Mouse (Mus musculus) CD4-positive, CD25-positive, alpha-beta regulatory T cell, adult 4 months (primary cell): ENCODE data around the gene Csdc2. TPM values are rescaled to one million over a fixed set of nuclear protein-coding genes. Genes with fewer than 3 reads are reported as not detected.
A peak's percentile ranks its signal among the peaks of the same experiment; 100 is the strongest.

Source experiments
- ATAC-seq: one replicate; pipeline ENCODE4 v1.8.0; 2017
- polyA plus RNA-seq, 2 experiments: library from polyadenylated mRNA; unstranded; fragments of 100-300 nt; shearing (Covaris generic); gene quantifications; one replicate each; pipeline ENCODE4 v1.2.1; 2017

Gene Csdc2
- polyA plus RNA-seq, 2 experiments from 2014 or later = not detected

DNA sequence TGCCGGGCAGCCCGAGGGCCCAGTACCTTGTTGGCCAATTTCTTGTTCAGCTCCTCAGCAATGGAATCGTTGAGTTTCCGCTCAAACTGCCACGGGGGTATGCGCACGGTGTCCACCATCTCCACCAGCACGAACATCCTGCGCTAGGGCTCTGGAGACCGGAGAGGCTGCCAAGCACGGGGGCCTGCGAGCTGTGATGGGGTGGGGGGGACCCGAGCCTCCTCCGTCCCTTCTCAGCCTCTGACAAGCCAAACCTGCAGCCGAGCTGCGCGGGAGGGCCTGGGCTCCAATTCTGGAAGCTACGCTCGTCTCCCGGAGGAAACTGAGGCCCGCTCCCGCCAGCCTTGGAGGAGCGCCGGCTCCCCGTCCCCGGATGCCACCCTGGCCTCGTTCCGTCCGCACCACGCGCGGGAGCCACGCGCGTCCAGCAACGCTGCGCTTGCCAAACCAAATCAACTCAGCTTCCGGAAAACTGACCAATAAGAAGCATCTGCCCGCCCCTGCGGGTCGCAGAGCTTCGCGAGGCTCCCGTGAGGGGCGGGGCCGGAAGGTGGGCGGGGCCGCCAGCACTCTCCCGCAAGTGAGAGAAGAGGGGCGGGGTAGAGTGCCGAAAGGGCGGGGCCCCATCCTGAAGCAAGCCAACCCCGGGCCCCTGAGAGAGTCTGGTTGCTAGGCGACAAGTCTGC lies 10.7 kb upstream of the Csdc2 start, which contains the start of gene Polr3h:
TSS of gene Polr3h (minus strand) at position 481 of the 686 bp plus-strand sequence.
- peak; percentile 90 for ATAC-seq

GRCm38 (mm10) chr15:81926446-81926822 lies 10.1 kb upstream of the Csdc2 start:
- ATAC-seq = no peak

DNA sequence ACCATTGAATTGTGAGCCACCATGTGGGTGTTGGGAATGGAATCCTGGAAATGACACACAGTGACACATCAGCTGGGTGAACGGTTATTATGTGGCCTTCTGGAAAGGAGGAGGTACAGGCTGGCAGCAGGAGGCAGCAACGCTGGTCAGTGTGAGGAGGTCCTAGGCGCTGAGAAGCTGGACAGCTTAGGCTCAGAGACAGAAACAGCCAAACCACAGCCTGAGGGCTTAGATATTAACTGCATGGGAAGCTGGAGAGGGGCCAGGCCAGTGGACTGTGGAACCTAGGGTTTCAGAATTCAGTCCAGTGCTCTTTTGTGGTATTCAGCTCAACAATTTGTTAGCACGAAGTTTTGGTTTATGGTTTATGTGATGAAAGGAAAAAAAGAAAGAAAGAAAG lies 8.8 kb upstream of the Csdc2 start:
- ATAC-seq = no peak

GRCm38 (mm10) chr15:81928277-81928676 lies 8.3 kb upstream of the Csdc2 start:
- no peak for ATAC-seq

DNA sequence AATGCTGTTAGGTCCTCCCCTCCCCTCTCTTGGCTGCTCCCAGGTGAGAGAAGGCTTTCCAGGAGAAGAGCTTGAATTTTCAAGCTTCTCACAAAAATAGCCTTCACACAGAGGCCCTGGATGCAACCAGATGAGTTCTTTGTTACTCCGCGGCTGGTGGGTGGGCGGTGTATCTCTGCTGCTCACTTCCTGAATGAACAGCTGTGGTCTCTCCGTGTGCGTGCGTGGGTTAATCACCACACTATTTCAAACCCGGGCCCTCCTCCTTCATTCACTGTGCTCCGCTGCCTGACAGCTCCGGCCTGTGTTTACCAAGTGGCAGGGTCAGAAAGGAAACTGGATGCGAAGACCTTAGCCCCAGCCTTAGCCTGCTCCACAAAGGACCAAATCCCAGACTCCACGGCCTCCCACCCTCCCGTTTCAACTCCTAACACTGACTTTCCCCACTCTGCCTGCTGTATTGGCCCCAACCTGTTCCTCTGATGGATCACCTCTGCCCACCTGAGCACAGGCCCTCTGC lies 3.5 kb upstream of the Csdc2 start:
- ATAC-seq = peak; percentile 70

DNA sequence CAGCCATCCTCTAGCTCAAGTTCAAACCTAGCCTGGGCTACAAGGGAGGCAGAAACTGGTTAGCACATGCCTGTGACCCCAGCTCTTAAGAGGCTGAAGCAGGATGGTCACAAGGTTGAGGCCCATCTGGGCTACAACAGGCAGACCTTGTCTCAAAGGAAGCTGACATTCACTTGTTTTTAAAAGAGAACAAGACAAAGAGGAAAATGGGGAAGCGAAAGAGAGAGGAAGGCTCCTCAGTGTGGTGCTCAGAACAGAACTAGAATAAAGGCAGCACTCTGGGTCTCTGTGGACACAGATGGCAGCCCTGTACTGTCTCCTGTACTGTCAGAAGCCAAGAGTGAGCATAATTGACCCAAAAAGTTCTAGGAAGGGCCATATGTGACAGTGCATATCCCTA lies 2.6 kb upstream of the Csdc2 start:
- no peak for ATAC-seq

DNA sequence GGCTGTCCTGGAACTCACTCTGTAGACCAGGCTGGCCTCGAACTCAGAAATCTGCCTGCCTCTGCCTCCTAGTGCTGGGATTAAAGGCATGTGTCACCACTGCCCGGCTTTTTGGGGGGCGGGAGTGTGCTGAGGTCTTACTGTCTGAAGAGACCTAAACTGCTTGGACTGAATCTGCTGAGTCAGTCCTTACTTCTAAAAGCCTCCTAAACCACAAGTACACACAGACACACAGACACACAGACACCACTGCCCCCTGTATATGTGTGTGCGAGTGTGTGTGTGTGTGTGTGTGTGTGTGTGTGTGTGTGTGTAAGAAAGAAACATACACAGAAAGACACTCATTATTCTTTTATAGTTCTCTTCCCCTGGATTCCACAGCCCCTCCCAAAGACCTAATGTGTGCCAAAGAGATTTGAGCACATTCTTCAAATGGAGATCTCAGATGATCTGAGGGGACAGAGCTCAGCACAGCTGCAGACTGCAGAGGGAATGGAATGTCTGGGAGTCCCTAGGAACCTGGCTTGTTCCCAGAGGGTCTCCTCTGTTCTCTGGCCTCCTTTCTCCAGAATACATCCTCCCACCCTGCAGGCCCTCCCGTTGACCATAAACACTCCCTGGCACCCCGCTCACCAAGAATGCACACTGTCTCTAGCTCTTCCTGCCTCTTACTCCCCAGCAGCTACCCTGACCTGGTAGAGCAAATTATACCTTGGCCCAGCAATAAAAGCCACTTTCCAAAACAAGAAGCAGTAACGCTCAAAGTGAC lies 506 bp upstream of the Csdc2 start:
- no peak for ATAC-seq

- no peak for ATAC-seq
These were observed 776 bp downstream of the Csdc2 start for GRCm38 (mm10) chr15:81937098-81937972.

GRCm38 (mm10) chr15:81938246-81938645 lies 1.7 kb downstream of the Csdc2 start:
- ATAC-seq = no peak

GRCm38 (mm10) chr15:81939157-81939715 lies 2.7 kb downstream of the Csdc2 start:
- ATAC-seq = no peak

DNA sequence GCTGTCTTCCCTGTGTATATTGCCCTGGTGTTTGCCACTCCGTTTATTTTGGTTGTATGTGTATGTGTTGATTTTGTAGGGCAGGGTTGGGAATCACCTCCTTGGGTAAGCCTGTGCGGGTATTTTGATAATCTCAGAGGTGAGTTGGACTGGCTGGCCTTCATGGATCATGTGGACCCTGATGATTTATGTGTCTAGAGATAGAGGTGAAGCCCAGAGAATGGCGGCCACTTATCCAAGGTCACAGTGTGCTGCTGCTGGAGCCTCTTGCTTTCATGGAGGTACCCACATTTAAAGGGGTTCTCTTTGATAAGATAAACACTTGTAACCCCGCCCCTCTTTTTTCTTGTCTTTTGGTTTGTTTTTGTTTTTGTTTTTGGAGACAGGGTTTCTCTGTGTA lies 3.2 kb downstream of the Csdc2 start:
- no peak for ATAC-seq

DNA sequence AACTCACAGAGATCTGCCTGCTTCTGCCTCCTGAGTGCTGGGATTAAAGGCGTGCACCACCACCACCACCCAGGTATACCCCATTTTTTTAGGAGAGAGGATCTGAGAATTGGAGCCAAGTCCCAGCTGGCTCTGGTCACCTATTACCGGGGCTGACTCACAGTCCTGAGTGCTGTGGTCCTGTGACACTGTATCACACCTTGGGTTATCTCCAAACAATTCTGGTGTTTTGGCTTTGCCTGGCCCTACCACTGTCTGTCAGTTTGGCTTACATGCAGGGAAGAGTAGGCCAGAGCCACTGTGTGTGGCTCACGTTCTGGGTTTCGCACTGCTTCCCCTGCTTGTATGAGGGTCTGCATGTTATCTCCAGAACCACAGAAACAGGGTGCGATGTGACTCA lies 3.7 kb downstream of the Csdc2 start:
- no peak for ATAC-seq

DNA sequence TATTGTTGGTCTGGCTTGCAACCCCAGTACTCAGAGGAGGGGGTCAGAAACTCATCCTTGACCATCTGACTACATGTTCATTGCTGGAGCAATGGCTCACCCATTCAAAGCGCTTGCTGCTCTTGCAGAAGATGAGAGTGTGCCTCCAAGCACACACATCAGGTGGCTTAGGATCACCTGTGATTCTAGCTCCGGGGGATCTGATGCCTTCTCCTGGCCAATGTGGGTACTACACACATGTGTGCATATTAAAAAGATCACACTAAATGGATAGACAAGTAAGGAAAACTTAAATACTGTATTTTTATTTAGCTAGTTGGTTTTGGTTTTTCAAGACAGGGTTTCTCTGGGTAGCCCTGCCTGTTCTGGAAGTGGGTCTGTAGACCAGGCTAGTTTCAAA lies 4.5 kb downstream of the Csdc2 start:
- ATAC-seq = no peak

DNA sequence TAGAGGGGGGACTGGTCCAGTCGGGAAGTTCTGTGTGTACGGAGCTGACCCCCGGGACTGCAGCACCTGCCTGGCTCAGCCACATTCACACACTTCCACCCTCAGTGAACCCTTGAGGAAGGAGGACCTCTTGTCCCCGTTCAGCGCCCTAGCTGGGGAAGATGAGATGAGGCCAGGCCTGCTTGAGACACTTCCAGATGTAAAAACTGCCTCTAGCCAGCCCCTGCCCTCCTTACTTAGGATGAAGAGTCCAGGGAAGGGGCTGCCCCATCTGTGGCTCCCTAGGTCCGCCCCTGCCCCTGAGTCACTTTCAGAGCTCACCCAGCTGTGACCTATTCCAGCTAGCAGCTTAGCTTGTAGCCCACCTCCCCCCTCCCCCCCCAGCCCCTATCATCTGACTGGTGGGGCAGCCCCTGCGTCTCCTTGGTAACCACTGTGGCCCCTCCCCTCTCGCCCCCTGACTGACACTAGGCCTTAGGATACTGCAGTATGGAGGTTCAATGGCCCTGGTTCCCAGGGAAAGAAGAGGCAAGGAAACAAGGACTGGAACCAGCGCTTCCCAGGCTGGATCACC lies 6.7 kb downstream of the Csdc2 start:
- ATAC-seq = no peak

DNA sequence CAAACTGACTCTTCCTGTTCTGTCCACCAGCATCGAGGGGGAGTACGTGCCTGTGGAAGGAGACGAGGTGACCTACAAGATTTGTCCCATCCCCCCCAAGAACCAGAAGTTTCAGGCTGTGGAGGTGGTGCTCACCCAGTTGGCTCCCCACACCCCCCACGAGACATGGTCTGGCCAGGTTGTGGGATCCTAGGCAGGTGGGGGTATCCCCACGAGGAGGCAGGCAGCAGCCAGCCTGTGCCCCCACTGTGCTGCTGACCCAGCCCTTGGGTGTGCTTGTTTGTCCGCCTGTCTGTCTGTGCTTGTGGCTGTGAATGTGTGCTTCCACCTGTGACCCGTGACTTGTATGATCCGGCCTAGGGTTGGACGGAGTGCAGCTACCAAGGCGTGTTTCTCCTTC lies 12.5 kb downstream of the Csdc2 start:
- no peak for ATAC-seq

DNA sequence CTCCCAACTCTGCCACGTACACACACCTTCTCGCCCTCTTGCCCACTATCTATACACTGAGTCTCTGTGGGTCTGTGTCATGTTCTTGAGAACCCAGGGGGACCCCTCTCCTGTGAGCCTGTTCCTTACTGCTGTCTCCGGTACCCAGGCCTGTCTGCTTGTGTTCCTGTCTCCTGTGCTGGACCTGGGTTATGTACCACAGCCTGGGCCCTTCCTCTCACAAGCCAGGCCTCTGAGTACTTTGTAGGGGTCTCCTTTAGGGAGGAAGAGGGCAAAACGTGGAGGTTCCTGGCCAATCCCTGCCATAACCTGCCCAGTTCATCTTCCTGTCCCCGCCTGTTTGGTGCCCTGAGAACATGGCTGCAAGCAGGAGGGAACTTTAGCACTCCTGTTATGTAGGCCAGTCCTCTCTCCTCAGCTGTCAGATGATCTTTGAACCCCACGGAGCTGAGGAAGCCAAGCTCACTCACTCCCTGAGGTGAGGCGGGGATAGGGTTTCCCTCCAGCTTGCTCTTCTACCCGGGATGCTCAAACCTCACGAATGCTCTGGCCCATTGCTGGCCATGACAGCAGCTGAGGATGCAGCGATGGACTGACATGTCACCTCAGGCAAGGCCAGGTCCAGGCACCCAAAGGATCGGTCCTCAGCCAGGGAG lies 13.0 kb downstream of the Csdc2 start:
- ATAC-seq = no peak

DNA sequence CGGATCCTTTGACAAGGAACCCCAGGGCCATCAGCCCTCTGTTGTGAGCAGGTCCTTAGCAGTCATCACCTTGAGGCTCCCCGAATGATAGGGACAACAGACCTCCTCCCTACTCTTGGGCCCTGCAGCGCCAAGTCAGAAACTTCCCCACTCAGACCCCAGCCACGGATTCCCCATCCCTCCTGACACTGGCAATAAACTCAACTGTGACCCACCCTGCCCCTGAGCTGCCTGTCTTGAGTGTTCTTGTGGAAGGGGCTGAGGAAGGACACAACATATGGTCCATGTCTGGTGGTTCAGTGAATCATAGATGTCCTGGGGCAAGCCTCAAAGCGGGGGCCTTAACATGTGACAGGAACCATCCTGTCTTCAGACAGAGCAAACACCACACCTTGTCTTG lies 14.2 kb downstream of the Csdc2 start:
- ATAC-seq = no peak

DNA sequence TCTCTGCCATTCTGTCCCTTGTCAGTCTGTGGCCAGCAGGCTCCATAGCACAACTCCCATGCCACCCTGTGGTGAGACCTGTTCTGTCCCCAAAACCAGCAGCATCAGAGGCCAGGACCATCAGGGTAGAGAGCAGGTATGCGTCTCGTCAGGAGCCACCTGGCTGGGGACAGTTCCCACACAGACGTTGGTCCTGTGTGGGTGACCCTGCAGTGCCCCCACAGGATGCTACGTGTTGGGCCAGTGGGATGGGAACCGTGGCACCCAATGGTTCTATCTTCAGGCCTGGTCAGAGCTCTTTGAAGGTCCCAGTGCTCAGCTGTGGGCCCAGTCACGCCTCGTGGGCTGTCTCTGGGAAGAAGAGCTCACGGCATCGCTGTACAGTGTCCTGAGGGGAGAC lies 14.6 kb downstream of the Csdc2 start:
- no peak for ATAC-seq

DNA sequence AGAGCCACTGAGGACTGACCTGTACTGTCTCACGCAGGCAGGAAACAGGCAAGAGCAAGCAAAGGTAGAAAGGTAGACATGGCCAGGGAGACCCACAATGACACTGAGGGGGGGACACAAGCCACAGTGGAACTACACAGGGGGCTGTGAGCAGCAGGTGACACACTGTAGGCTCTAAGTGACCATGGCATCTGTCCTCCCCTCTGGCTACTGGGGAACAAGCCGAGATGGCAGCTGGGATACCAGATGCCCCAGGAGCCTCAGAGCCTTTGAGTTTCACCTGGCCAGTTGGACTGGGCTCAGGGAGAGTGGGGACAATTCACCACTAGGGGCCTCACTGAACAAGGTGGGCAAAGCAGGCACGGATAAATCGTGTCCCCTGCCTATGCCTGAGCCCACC lies 15.8 kb downstream of the Csdc2 start:
- no peak for ATAC-seq

DNA sequence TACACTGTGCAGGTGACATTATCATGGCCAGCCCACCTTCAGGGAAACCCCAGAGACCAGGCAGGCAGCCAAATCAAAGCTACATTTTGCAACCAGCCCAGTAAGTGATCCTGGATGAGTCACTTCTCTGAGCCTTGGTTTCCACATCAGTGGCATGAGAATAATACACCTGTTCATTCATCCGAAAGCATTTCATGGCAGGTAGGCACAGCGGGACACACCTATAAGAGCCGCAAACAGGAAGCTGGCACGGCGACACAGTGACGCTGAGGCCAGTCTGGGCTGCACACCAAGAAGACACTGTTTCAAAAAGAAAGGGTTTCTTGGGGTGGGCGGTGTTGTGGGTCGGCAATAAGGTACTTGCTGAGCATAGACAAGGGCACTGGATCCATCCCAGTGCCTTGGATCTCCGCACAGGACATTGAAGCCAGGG lies 17.6 kb downstream of the Csdc2 start:
- no peak for ATAC-seq

- no peak for ATAC-seq
These were observed 18.2 kb downstream of the Csdc2 start for GRCm38 (mm10) chr15:81954716-81955115.

DNA sequence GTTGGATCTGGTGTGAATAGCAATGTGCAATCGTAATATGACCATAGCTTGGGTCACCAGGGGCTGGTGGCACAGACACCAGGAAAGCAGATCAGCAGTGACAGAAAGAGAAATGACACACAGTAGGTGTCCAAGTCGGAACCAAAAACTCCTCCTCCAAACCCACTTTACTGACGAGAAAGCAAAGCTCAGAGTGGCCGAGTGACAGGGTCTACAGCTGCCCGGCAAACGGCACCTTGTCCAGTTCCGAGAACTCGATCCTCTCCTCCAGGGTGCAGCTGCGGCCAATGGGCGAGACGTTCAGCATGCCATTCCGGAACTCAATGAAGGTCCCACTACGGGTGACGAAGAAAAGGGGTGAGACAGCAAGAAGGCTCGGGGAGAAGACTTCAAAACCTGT lies 18.9 kb downstream of the Csdc2 start:
- ATAC-seq = no peak
